Mouse (Mus musculus) olfactory bulb, adult 2 months (tissue): ENCODE results near the gene Naa50.

Source experiments
- CTCF ChIP-seq: fragments of 200-500 bp; IDR thresholded peaks from 2 replicates; pipeline ENCODE4 v1.5.1; 2012; ENCODE audit warnings: low read depth, mild to moderate bottlenecking, low read length, moderate library complexity; ENCODE audit not compliant: insufficient read depth
- POLR2A ChIP-seq: fragments of 200-500 bp; IDR thresholded peaks from 2 replicates; pipeline ENCODE4 v1.6.1; 2012; ENCODE audit warnings: mild to moderate bottlenecking, low read depth, low read length, moderate library complexity; ENCODE audit not compliant: insufficient read depth

DNA sequence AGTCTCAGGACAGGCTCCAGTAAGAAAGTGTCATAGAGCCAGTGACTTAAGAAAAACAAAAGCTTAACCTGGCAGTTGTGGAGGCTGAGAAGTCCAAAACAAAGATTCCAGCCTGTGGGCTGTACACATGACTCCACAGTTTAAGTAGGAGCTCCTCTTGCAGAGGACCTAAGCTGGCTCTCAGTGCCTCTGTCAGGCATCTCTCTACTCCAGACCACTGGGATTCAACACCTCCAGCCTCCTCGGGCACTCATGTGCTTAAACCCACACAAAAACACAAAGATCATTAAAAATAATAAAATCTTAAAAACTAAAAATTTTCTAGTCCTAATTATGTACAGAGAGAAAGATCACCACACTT, 71.4 kb downstream of the Naa50 start:
- TF ChIP-seq POLR2A (no peak), CTCF (no peak)
